Mouse (Mus musculus) kidney, postnatal 25 days (tissue): ENCODE data around the gene Cdh23.

ENCODE experiments used
- DNase-seq, 2 experiments: peaks; one replicate each; pipeline ENCODE4 v3.0.0; 2021; ENCODE audit warnings: mixed read lengths in 2 of 2

Cdh23 gene

DNA sequence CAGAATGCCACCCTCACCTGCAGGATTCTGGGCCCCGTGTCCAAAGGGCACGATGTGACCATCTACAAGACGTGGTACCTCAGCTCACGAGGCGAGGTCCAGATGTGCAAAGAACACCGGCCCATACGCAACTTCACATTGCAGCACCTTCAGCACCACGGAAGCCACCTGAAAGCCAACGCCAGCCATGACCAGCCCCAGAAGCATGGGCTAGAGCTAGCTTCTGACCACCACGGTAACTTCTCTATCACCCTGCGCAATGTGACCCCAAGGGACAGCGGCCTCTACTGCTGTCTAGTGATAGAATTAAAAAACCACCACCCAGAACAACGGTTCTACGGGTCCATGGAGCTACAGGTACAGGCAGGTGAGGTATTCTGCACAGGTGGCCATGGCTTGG lies 338.4 kb downstream of the Cdh23 start:
- no peak for DNase-seq

DNA sequence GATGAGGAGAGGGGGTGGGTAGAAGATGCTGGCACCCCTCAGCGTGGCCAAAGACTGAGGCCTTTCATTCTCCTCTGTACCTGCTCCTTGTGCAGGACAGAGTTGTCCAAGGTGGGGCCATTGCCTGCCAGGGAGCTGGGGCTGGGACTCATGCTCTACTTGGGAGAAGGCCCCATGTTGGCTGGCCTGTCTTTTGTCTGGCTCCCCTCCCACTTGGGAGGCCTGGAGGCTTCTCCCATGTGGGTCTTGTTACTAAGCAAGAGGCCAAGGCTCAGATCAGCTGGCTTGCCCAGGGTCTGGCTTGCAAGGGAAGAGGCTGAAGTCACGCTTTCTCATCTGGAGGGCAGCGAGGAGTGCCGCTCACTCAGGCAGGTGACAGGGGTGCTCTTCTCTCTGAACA lies 338.8 kb downstream of the Cdh23 start:
- no peak for DNase-seq

DNA sequence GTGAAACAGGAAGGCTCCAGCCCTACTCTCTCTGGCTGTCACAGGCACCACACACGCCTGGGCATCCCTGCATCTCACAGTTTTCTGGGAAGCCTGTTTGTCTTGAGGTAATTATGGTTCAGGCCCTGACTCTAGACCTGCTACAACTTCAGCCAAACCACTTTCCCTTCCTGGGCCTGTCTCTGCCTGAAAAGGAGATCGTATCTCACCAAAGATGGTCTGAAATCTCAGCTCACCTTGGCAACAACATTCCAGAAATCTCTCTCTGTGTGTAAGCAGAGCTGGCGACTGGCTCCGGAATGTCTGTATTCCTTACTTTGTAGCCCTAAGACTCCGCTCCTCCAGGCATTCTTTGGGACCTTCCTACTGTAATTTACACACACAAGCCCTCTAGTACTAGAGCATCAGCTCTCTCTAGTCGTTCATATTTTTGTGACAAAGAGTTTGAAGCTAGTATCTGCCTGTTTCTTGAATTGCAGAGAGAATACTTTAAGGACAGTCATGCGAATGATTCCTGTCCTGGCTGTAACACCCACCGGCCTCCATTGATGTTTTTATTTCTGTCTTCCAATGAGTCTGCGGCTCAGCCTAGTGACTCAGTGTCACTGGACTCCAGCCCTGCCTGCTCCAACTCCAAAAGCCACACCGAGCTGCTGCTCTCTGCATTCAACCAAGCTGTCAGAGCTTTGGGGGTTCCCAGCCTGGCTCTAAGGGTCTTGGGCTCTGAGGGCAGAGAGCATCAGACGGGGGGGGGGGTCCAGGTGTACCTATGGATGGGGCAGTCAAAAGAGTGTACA lies 341.2 kb downstream of the Cdh23 start:
- DNase-seq, result no peak

DNA sequence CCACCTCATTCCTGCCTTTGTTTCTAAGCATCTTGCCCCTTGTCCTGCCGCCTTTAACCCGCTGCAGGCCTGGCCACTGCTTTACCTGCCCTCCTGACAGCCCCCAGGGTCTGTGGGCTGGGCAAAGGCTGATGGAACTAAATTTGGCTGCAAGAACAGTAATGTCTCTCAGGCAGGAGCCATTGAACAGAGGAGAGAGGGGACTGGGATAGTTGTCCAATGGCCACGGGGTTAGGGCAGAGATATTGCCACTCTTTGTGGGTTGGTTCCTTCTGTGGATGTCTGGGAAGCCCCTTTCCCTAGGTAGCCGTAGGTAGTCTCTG lies 342.3 kb downstream of the Cdh23 start:
- no peak for DNase-seq

DNA sequence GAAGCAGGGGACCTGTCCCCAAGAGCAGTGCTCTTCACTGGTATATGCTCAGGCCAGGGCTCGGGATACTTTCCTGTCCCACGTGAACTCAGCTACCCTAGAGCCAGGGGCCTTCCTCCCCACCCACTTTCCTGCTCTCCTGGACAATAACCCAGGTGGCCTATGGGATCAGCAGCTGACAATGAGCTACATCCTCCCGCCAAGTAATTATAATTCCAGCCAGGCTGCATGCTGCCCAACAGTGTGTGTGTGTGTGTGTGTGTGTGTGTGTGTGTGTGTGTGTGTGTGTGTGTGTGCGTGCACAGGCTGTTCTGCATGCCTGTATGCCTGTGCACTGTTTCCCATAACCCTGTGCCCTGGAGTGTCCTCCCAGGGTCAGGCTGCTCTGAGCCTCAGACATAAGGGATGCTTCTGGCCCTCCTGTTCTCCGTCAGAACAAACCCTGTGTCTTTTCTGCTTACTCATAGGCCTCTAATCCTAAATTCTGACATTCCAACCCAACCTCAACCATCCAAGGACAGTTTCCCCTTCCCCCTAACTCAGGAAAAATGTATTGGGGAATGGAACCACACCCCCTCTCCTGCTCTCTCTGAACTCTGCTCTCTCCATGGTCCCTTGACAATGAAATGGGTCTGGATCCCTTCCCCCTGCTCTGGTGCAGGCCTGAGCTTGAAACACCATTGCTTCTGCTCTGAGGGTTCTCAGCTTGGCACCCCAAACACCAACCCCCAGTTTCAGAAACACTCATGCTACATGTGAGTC lies 342.9 kb downstream of the Cdh23 start:
- peak; percentile 10 to 52 for DNase-seq

DNA sequence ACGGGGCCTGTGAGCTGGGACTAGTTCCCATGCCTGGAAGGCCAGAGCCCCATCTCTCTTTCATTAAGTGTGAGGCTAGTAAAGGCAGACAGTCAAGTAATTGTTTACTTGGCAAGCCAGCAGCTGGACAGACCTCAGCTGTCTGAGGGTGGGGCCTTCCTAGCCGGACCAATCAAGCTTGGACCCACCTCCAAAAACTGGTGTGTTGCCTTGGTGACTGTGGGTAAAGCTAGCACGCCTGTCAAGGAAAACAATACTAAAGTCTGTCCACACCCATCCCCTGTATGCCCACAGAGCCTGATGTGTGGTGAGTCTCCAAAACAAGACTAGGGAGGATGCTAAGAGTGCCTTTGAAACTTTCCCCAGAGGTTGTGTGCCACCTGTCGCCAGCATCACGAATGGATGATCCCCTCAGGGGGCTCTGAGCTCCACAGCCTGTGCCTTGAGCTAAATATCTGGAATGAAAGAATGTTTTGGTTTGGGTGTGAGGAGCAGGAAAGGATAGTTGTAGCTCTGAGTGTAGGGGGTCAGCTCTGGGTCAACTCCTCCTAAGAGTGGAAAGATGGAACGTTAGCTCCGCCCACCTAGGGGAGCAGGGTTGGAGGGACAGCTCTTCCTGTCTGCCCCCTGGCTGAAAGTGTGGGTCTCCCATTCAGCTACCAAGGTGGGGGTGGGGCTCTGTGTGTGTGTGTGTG lies 344.4 kb downstream of the Cdh23 start:
- DNase-seq, result peak; percentile 63 to 87

DNA sequence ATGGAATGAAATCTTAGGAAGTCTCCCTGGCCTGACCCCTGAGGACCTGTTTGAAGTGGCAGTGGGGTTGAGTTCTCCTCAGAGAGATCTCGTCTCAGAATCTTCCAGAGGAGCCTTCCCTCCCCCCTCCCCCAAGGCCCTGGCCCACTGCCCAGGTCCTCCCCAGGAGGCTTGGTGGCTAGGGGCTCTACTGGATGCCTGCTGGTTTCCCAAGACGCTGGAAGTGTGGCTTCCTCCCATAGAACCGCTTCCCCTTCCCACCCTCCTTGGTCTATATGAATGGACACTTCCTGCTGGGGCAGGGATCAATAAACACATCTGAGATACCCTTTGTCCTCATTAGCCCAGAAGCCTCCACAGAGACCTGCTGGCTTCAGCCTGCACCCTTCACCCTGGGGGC lies 345.0 kb downstream of the Cdh23 start:
- DNase-seq, result no peak

DNA sequence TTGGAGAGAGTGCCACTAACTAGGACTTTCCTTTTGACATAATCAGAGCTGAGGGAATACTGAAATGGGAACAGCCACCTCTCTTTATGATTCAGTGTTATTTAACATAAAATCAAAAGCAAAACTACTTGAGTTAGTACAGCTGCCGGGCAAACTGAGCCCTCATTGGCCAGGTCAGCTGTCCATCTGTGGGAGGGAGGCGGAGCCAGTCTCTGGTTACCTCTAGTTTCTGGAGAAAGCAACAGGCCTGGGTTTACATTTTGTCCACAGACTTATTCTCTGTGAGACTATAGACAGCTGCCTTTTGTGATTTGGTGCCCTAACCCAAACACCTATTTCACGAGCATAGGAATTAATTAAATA lies 345.5 kb downstream of the Cdh23 start:
- DNase-seq, result peak; percentile 95 to 96

DNA sequence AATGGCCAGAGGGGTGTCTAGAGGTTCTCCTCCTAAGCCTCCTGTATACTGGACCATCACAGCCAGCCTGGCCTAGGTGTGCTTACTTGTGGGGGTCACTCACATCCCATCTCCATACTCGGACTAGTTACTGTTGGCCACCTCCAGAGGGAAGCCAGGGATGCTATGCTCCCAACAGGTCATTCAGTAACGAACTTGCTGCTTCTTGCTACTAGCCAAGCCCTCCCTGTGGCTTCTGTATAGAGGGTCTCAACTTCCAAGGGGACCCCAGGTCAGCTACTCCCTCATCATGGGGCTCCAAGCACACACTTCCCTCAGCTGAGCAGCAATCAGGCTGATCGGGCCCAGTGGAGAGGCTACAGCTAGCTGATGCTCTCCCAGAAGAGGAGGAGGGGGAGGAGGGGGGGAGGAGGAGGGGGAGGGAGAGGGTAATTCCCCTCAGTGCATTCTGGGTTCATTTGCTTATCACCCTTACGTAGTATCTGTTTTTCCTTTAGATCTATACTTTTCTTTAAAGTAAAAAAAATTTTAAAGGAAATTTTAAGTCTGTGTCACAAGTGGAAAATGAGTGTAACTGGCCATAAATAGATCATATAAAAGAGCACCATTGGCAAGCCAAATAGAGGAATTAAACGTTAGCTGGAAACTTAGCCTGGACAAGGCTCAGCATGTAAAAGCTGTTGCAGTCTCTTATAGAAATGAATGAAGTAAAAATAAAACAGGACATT lies 346.0 kb downstream of the Cdh23 start:
- DNase-seq, result no peak

DNA sequence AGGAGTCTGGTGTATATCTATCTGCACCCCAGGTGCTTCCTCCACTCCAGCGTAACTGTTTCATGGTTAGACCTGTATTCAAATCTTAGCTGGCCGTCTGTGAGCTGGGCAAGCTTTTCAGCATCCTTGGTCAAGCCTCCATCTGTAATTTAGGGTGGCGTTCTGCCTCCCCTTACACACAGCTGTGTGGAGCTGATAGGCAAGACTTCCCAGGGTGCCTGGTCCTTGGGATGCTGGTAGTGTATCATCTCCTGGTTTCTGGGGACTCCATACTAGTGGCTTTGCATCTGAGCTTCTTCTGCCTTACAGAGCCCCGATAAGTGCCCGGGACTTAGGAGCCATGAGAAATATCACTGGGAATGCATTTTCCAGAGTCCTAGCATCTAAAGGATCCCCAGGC lies 346.6 kb downstream of the Cdh23 start:
- no peak for DNase-seq

DNA sequence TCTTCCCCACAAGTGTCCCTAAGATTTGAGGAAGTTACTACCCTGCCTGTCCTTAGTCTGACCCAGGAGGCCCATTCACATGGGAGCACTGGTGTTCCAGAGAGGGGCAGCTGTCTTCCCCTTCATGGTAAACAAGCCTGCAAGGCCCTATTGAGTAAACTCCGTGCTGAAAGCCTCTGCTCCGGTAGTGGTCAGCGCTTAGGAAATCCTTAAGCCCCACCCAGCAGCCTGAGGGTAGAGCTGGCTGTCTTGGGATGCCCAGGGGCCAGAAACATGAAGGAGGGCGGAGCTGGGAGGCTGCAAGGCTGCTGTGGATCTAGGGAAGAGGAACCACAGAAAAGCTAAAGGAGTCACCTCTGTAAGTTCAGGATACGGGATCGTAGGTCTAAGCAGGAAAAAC lies 347.2 kb downstream of the Cdh23 start:
- DNase-seq, result peak; percentile 34 to 67

DNA sequence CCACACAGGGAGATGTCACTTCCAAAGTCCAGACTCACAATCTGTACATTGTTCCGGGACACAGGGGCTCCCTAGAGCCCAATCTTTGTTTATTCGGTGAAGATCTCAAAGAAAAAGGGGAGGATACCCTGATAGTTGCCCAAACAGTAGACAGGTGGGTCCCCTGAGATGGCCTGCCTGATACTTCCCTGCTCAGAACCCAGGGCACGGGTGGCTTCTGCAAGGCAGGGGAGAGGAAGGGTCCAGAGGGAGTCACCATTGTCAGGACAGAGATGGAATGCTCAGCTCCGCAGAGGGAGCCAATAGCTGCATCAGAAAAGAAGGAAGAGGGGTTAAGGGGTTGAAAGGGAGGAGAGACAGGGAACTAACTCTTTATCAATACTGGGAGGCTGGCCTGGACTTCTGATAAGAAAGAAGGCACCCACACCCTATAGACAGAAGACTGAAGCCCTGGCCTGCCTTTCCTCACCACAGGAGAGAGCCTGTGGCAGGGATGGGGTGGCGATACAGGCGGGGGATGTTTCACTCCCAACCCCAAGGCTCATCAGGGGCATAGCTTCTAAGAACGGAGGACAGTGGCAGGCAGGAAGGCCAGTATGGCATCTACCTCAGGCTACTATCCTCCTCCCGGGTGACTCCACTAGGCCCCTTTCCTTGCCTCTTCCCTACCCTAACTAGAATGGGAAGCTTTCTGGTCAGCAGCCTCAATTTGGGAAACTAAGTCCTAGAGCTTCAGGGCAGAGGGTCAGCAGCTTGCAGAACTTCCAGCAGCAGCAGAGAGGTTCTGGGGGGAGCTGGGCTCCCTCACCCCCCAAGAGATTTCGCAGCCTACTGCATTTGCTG lies 348.3 kb downstream of the Cdh23 start:
- peak in 1 of 2 experiments; percentile 21 for DNase-seq

DNA sequence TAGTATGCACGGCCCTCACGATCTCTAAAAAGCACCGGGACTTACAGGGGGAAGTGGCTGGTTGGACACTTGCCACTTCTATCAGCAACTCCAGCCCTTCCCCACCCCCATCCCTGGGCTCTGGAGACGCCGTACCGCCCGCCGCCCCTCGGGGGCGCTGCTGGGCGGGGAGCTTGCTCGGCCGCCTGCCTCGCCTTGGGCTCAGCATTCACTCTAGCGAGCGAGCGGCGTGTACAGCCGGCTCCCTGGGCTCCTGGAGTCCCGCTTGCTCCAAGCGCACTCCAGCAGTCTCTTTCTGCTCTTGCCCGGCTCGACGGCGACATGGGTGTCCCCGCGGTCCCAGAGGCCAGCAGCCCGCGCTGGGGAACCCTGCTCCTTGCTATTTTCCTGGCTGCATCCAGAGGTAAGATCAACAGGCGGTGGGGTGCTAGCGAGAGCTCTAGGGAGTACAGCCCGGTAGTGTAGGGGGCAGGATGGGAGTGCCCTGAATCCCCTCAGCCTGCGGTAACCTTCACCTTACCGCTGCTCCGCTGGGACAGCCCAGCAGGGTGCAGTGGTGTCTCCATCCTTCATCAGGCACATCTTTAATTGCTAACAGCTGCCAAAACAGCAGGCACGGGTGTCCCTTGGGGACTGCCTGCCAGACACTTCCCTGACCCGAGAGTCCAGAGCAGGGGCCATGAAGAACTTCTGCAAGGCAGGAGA lies 349.4 kb downstream of the Cdh23 start, which contains the start of gene Vsir:
Gene Vsir (plus strand): TSS at position 151 of the 705 bp plus-strand sequence.
- peak; percentile 69 to 77 for DNase-seq

DNA sequence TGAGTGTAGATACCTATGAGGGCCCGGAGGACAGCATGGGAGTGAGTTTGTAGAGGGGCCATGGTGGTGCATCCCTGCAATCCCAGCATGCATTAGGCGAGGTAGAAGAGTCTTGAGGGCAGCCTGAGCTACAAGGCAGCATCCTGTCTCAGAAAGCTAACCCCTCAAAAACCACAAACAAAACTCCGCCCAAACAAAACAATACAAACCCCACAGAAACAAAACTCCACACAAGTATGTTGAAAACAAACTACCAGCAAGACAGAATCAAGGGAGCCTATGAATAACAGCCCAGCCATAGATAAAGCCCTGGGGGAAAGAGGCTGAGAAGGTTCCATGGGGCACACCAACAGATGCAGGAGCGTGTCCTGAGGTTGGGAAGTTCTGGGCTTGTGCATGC lies 350.2 kb downstream of the Cdh23 start:
- DNase-seq, result no peak

DNA sequence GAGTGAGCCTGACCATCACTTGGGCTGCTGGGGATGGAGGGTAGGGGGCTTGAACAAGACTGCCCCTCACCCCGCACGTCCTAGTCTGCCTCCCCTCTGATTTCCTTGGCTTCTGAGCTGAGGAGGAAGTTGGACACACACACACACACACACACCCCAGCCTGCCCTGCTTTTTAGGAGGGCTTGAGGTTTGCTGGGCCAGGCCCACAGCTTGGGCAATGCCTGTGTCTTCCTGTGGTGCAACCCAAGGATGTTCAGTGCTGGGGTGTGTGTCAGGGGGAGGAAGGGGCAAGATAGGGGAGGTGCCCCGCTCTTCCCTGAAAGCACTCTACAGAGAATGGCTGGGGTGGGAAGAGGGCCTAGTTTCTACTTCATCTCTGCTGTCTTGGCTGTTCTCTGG lies 352.2 kb downstream of the Cdh23 start:
- DNase-seq, result peak in 1 of 2 experiments; percentile 31

DNA sequence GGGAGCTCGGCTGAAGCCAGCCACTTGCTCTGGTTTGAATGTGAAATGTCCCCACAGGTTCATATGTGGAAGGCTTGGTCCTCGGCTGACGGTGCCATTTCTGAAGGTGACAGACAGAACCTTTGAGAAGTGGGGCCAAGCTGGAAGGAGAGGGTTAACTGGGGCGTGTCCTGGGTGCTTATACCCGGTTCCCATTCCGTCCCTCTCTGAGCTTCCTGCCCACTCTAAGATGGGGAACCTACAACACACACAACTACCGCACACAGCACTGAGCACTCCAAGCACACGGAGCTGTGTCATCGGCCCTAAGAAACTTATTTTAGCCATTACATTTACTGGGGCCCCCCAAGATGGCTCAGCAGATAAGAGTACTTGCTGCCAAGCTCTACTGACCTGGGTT lies 354.8 kb downstream of the Cdh23 start:
- no peak for DNase-seq

DNA sequence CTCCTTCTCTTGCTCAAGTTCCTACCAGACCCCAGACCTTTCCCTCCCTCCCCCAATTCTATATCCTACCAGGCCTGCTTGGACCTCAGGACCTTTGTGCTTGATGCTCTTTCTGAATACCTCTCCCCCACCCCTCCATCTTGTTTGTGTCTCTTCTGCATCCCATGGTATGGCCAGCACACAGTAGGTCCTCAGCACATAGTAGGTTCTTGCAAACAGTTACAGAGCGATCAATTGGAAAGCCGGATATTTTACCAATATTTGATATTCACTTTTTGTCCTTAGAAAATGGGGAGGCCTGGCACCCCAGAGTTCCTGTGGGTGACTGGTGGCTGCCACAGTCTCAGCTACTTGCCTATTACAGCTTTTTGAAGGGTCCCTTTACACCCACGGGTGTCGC lies 361.3 kb downstream of the Cdh23 start:
- DNase-seq, result no peak

DNA sequence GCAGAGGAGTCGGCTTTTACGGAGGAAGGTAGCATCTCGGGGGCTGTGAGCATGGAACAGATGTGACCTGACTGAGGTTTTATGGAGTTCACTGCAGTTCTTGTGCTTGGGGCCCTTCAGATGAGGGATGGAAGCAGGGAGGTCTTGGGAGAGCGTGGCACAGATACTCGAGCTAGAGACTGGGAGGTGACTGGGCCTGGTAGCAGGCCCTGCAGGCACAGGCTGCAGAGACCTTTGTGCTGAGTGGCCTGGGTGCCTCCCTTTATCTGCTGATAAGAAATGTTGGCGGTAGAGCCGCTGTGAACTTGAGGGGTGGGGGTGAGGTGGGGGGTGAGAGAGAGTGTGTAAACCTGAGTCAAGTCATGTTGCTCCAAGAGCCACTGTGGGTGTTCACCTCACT lies 361.7 kb downstream of the Cdh23 start:
- DNase-seq, result no peak

DNA sequence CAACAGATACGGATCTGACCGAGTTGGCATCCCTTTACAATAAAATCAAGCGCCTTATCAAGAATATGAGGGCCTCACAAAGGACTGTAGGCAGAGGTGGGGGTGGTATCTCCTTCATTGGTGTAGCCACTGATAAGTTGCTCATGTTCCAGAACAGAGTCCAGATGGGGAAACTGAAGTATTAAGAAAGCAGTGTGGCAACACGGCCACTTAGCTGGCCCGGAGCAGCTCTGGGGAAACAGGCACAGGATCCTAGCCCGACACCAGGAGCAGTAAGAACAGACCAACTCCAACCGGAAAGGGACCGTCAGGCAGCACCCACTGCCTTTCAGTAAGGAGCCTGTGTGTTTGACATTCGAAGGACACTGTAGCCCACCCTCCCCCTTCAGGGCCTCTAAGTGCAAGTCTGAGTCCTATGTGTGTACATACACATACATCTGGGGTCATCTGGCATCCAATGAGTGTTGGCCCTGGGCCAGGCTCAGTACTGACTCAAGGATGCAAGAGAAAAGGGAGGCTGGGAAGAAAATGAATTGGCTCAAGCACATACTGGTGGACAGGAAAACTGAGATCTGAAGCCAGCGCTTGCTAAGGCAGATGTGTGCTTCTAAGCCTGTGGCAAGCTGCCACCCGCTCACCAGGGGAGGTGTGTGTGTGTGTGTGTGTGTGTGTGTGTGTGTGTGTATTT lies 367.2 kb downstream of the Cdh23 start:
- DNase-seq, result peak in 1 of 2 experiments; percentile 33

DNA sequence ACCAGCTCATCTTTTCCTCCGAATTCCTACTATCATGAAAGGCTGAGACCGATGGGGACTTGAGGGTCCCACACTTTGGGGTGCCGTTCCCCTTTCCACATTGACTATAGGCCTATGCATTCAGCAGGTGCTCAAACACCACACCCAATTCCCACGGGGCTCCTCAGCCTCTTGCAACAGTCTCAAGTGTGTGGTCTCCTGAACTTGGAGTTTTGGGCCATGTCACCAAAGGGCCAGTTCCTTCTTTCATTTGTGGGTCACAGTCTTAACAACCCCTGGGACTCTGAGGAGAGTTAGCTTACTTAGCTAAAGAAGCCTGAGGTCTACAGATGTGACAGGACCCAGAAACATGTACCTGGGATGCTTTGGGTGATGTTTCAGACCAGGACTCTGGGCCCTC lies 380.1 kb downstream of the Cdh23 start:
- DNase-seq, result peak in 1 of 2 experiments; percentile 12

DNA sequence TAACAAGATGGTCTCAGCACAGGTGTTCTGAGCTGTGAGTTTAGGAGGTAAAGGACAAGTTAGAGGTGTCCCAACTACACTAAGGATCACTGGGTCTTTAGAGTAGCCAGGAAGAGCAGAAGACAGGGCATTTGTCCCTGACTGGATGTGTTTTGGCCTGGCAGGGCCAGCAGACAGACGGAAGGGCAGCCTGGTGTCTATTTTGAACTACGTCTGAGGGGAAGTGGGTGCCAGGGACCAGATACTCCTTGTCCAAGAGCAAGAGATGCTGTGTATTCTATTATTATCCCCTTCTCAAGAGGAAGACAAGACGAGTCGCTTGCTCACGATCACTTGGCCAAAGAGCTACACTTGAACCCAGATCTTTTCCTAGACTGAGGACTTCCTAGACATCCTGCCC lies 382.7 kb downstream of the Cdh23 start:
- no peak for DNase-seq
